Mouse (Mus musculus): Measurements from ENCODE around the gene Gzmm. TPM values are rescaled to one million over a fixed set of nuclear protein-coding genes. Genes with fewer than 3 reads are reported as not detected.

Gzmm gene
- polyA plus RNA-seq, 1 experiment from 2014 or later: 0.45 TPM

DNA sequence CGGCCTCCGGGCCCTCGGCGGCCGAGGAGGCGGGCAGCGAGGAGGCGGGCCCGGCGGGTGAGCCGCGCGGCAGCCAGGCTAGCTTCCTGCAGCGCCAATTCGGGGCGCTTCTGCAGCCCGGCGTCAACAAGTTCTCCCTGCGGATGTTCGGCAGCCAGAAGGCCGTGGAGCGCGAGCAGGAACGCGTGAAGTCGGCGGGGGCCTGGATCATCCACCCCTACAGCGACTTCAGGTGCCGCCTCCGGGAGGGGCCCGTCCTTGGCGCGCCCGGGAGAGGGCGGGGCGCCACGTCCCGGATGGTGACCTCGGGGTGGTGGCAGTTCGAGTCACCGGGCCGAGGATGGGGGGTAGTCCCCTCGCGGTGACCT is 28.2 kb downstream of the Gzmm start:
- WGBS: 0% methylated on average over 37 of the region's 44 CpGs
- peak overlapping the region; percentile 39 for H3K4me3 ChIP-seq (ENCODE audit: low read depth, low read length)
- H3K9ac ChIP-seq (ENCODE audit: low read length): peak overlapping the region; percentile 40; the same call in 1 of the 2 replicates
- H3K4me2 ChIP-seq (ENCODE audit: low read depth, severe bottlenecking): peak overlapping the region; percentile 88
- peaks cover 11% of the 10 kb centered on the region for H3K4me1 ChIP-seq (ENCODE audit: control insufficient read depth, insufficient read depth, low read length)
- DNase-seq (ENCODE audit: low spot score) (no peak), ATAC-seq (ENCODE audit: insufficient number of reproducible peaks, low FRiP score, low TSS enrichment, low read depth) (no peak)
- H3K27ac ChIP-seq (replicated peaks; ENCODE audit: low read depth, low read length): no peak overlapping the region
- peaks cover 47% of the 10 kb centered on the region for H3K27me3 ChIP-seq (ENCODE audit: control insufficient read depth, insufficient read depth, low read length)
- H3K9me3 ChIP-seq (ENCODE audit: control insufficient read depth, low read length): no peaks in the 10 kb centered on the region
- no peaks in the 10 kb centered on the region for H3K36me3 ChIP-seq (ENCODE audit: control insufficient read depth, insufficient read depth, low read length)

DNA sequence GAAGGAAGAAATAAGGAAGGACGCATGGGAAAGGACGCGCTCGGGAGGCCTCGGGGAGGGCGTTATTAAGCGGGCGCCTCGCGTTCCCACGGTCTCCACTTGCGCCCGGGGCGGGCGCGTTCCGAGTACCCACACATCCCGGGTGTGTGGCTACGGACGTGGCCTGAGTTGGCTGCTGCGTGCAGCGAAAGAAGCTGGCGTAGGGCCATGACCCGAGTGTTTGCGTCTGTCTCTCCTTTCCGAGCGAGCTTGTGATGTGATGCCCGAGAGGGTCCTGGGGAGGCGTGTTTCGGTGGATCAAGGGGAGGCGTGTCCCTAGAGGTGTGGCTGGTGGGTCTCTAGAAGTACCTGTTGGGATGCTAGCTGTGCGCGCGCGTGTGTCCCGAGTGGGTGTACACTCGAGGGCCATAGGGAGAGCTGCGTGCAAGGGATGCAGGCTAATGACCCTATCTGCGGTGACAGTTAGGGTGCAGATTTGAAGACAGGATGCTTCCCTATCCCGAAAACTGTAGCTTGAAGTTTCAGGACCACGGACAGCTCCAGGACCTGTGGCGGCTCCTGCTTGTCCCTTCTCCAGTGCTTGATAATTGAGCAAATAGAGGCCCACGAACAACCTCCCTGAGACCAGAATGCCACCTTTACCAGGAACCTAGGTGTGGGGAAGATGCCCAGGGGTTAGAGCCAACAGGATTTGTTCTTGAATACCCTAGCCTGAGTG is 29.0 kb downstream of the Gzmm start:
- no peaks in the 10 kb centered on the region for H3K9me3 ChIP-seq (ENCODE audit: control insufficient read depth, low read length)
- no peaks in the 10 kb centered on the region for H3K36me3 ChIP-seq (ENCODE audit: control insufficient read depth, insufficient read depth, low read length)
- ATAC-seq (ENCODE audit: insufficient number of reproducible peaks, low FRiP score, low TSS enrichment, low read depth) (no peak), DNase-seq (ENCODE audit: low spot score) (peak; percentile 92)
- 0 out of 2 replicates have a peak overlapping the region, but pooled peaks have one; percentile 1 for H3K4me3 ChIP-seq (ENCODE audit: low read depth, low read length)
- WGBS: 7% methylated on average over 43 of the region's 43 CpGs
- H3K27me3 ChIP-seq (ENCODE audit: control insufficient read depth, insufficient read depth, low read length): peaks cover 47% of the 10 kb centered on the region
- H3K27ac ChIP-seq (replicated peaks; ENCODE audit: low read depth, low read length): no peak overlapping the region
- H3K4me1 ChIP-seq (ENCODE audit: control insufficient read depth, insufficient read depth, low read length): peaks cover 11% of the 10 kb centered on the region
- H3K9ac ChIP-seq (ENCODE audit: low read length): no peak overlapping the region
- H3K4me2 ChIP-seq (ENCODE audit: low read depth, severe bottlenecking): peak overlapping the region; percentile 17; the same call in 1 of the 2 replicates

DNA sequence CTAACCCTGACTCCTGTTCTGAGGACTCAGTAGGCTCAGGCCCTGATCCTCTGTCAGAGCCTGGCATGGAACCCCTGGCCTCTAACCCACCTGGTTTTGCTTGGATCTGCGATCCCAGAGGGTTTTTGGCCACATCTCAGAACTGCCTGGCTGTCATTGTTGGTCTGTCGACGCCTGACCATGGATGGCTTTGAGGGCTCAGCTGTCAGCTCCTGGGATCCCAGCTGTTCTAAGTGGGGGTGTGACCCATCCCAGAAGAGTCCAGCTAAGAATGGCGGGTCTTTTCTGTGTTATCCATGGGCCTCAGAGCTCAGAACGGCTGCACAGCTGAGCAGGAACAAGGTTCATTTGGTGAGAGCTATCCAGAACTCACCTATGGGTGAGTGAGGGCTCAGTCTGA is 32.3 kb downstream of the Gzmm start:
- 71% methylated on average over 5 of the region's 5 CpGs for whole genome bisulfite sequencing
- ATAC-seq (ENCODE audit: insufficient number of reproducible peaks, low FRiP score, low TSS enrichment, low read depth): no peak
- H3K36me3 ChIP-seq (ENCODE audit: control insufficient read depth, insufficient read depth, low read length): no peaks in the 10 kb centered on the region

DNA sequence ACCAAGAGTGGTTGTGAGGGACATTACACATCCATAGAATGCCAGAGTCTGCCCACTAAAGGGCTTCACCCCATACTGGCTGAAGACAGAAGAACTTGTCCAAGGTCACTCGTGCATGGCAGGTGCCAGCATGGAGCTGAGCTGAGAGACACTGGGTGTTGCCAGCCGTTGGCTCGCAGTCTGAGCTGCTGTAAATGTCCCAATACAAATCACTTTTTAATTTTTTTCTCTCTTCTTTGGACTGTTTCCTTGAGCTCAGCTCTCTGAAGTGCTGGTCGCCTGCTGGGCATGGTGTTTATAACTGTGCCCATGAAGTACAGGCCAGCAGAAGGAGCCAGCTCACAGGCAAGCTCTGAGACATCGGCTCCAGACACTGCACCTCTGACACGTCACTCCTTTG is 34.2 kb downstream of the Gzmm start:
- Histone ChIP-seq H3K4me2 (ENCODE audit: low read depth, severe bottlenecking) (no peak overlapping the region), H3K27me3 (ENCODE audit: control insufficient read depth, insufficient read depth, low read length) (peaks cover 8% of the 10 kb centered on the region), H3K9ac (ENCODE audit: low read length) (no peak overlapping the region), H3K27ac (replicated peaks; ENCODE audit: low read depth, low read length) (no peak overlapping the region), H3K4me3 (ENCODE audit: low read depth, low read length) (no peak overlapping the region), H3K4me1 (ENCODE audit: control insufficient read depth, insufficient read depth, low read length) (no peaks in the 10 kb centered on the region), H3K36me3 (ENCODE audit: control insufficient read depth, insufficient read depth, low read length) (no peaks in the 10 kb centered on the region), H3K9me3 (ENCODE audit: control insufficient read depth, low read length) (no peaks in the 10 kb centered on the region)
- no peak for DNase-seq (ENCODE audit: low spot score)
- WGBS: 81% methylated on average over 6 of the region's 6 CpGs
- ATAC-seq (ENCODE audit: insufficient number of reproducible peaks, low FRiP score, low TSS enrichment, low read depth): no peak

More for the DNA sequence above, 32.3 kb downstream of the Gzmm start:
- H3K4me3 ChIP-seq (ENCODE audit: low read depth, low read length): no peak overlapping the region
- no peak overlapping the region for H3K27ac ChIP-seq (replicated peaks; ENCODE audit: low read depth, low read length)
- peaks cover 11% of the 10 kb centered on the region for H3K4me1 ChIP-seq (ENCODE audit: control insufficient read depth, insufficient read depth, low read length)
- no peak for DNase-seq (ENCODE audit: low spot score)
- H3K4me2 ChIP-seq (ENCODE audit: low read depth, severe bottlenecking): no peak overlapping the region
- peaks cover 28% of the 10 kb centered on the region for H3K27me3 ChIP-seq (ENCODE audit: control insufficient read depth, insufficient read depth, low read length)
- no peaks in the 10 kb centered on the region for H3K9me3 ChIP-seq (ENCODE audit: control insufficient read depth, low read length)
- H3K9ac ChIP-seq (ENCODE audit: low read length): no peak overlapping the region

DNA sequence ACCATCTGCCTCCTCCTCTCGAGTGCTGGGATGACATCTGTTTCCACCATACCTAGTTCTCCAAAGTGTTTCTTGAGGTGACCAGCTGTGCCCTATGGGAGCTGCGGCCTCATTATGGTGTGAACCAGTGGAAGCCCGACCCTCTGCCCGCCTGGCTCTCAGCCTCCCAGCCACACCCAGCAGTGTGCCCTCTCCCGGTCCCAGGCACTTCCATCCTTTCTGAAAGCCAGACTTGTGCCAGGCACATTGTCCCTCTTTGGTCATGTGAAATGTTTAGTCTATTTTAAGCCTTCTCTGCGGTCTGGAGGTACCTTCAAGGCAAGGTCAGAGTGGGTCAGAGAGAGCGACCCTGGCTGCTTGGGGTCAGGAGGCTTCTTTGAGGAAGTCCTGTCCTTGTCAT is 34.9 kb downstream of the Gzmm start:
- DNase-seq (ENCODE audit: low spot score) (no peak), ATAC-seq (ENCODE audit: insufficient number of reproducible peaks, low FRiP score, low TSS enrichment, low read depth) (no peak)
- Histone ChIP-seq H3K4me1 (ENCODE audit: control insufficient read depth, insufficient read depth, low read length) (no peaks in the 10 kb centered on the region), H3K4me3 (ENCODE audit: low read depth, low read length) (no peak overlapping the region), H3K9ac (ENCODE audit: low read length) (no peak overlapping the region), H3K36me3 (ENCODE audit: control insufficient read depth, insufficient read depth, low read length) (no peaks in the 10 kb centered on the region), H3K27me3 (ENCODE audit: control insufficient read depth, insufficient read depth, low read length) (peaks cover 2% of the 10 kb centered on the region; the same call in 1 of the 2 replicates), H3K4me2 (ENCODE audit: low read depth, severe bottlenecking) (no peak overlapping the region), H3K9me3 (ENCODE audit: control insufficient read depth, low read length) (no peaks in the 10 kb centered on the region), H3K27ac (replicated peaks; ENCODE audit: low read depth, low read length) (no peak overlapping the region)
- 78% methylated on average over 7 of the region's 7 CpGs for WGBS

DNA sequence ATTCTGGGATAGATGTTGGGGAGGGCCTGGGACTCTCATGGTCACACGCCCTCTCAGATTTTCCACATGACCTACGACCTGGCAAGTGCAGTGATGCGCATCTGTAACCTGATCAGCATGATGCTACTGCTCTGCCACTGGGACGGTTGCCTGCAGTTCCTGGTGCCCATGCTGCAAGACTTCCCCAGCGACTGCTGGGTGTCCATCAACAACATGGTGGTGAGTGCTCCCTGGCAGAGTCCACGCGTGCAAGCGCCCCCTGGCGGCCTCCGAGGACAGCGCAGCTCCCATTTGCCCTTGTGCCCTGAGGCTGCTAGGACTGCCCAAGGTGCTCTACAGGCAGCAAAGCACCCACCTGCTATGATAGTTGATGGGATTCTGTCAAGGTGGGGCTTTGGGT is 37.3 kb downstream of the Gzmm start:
- DNase-seq (ENCODE audit: low spot score) (peak; percentile 54), ATAC-seq (ENCODE audit: insufficient number of reproducible peaks, low FRiP score, low TSS enrichment, low read depth) (no peak)
- H3K4me2 ChIP-seq (ENCODE audit: low read depth, severe bottlenecking): no peak overlapping the region

DNA sequence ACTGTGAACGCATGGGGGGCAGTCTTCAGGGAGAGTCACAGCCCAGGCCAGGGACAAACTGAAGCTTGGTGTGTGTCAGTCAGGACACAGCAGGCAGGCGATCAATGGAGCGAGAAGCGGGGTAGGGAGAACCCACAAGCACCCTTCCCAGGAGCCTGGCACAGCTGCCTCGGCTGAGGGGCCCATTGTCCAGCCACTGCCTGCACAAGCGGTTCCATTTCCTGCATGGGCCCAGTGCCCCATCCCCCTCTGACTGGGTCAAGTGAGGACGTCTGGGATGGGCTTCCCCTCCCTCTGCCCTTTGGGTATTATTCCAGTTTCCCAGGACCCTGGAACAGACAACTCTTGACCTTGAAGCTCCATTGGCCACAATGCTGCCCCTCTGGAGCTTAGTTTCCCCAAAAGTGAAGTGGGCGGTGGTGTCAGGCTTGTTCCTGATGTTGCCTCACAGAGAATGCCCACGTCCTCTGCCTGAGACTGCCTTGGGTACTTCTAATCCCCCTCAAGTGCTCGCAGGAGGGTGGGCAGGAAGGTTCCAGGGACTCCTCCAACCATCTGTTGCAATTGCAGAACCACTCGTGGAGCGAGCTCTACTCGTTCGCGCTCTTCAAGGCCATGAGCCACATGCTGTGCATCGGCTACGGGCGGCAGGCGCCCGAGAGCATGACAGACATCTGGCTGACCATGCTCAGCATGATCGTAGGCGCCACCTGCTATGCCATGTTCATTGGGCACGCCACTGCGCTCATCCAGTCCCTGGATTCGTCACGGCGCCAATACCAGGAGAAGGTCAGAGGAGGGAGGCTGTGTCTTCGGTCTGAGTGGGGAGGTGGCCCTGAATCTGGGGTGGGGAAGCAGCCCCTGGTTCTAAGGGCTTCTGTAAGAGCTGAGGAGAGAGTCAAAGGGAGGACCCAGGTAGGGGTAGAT is 39.8 kb downstream of the Gzmm start:
- Histone ChIP-seq H3K4me2 (ENCODE audit: low read depth, severe bottlenecking) (no peak overlapping the region), H3K9me3 (ENCODE audit: control insufficient read depth, low read length) (no peaks in the 10 kb centered on the region), H3K27ac (replicated peaks; ENCODE audit: low read depth, low read length) (no peak overlapping the region), H3K9ac (ENCODE audit: low read length) (no peak overlapping the region), H3K27me3 (ENCODE audit: control insufficient read depth, insufficient read depth, low read length) (no peaks in the 10 kb centered on the region), H3K4me3 (ENCODE audit: low read depth, low read length) (no peak overlapping the region), H3K4me1 (ENCODE audit: control insufficient read depth, insufficient read depth, low read length) (no peaks in the 10 kb centered on the region), H3K36me3 (ENCODE audit: control insufficient read depth, insufficient read depth, low read length) (no peaks in the 10 kb centered on the region)
- no peak for ATAC-seq (ENCODE audit: insufficient number of reproducible peaks, low FRiP score, low TSS enrichment, low read depth)
- no peak for DNase-seq (ENCODE audit: low spot score)
- WGBS: 75% methylated on average over 28 of the region's 28 CpGs

More for the DNA sequence above, 37.3 kb downstream of the Gzmm start:
- Histone ChIP-seq H3K9ac (ENCODE audit: low read length) (no peak overlapping the region), H3K36me3 (ENCODE audit: control insufficient read depth, insufficient read depth, low read length) (no peaks in the 10 kb centered on the region), H3K27me3 (ENCODE audit: control insufficient read depth, insufficient read depth, low read length) (no peaks in the 10 kb centered on the region), H3K27ac (replicated peaks; ENCODE audit: low read depth, low read length) (no peak overlapping the region), H3K4me3 (ENCODE audit: low read depth, low read length) (no peak overlapping the region; the same call in 1 of the 2 replicates), H3K9me3 (ENCODE audit: control insufficient read depth, low read length) (no peaks in the 10 kb centered on the region), H3K4me1 (ENCODE audit: control insufficient read depth, insufficient read depth, low read length) (no peaks in the 10 kb centered on the region)
- 41% methylated on average over 11 of the region's 11 CpGs for WGBS

DNA sequence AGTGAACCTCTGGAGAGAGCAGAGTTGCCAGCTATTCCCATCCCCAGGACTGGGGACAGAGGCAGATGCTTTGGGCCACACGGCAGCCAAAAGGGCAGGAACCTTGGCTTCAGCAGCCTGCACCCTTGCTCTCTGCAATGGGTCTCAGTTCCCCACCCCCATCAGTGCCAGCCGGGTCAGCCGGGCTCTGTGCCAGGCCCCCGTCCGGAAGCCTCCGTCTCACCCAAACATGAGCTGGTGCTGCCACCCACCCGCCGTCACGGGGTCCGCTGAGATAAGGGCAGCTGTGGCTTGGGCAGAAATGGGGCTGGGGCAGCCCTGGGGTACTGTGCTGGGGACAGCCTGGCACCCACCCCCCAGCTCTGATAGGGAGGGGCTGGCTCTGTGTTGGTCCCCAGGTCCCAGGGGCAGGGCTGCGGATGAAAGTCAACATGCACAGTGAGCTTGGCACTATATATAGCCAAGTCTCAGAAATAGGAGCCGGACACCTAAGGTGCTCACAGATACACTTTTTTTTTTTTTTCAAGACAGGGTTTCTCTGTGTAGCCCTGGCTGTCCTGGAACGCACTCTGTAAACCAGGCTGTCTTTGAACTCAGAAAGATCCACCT is 40.6 kb downstream of the Gzmm start:
- H3K27ac ChIP-seq (replicated peaks; ENCODE audit: low read depth, low read length): no peak overlapping the region
- H3K4me2 ChIP-seq (ENCODE audit: low read depth, severe bottlenecking): no peak overlapping the region
- H3K9me3 ChIP-seq (ENCODE audit: control insufficient read depth, low read length): no peaks in the 10 kb centered on the region
- no peaks in the 10 kb centered on the region for H3K27me3 ChIP-seq (ENCODE audit: control insufficient read depth, insufficient read depth, low read length)
- 86% methylated on average over 13 of the region's 13 CpGs for WGBS
- ATAC-seq (ENCODE audit: insufficient number of reproducible peaks, low FRiP score, low TSS enrichment, low read depth) (no peak), DNase-seq (ENCODE audit: low spot score) (no peak)
- no peak overlapping the region for H3K4me3 ChIP-seq (ENCODE audit: low read depth, low read length)
- no peaks in the 10 kb centered on the region for H3K36me3 ChIP-seq (ENCODE audit: control insufficient read depth, insufficient read depth, low read length)
- H3K9ac ChIP-seq (ENCODE audit: low read length): no peak overlapping the region
- H3K4me1 ChIP-seq (ENCODE audit: control insufficient read depth, insufficient read depth, low read length): no peaks in the 10 kb centered on the region

Data from limb, embryonic 11.5 days (tissue).